13 mouse cellular contexts compared by ENCODE assay signal in the genomic region with DNA sequence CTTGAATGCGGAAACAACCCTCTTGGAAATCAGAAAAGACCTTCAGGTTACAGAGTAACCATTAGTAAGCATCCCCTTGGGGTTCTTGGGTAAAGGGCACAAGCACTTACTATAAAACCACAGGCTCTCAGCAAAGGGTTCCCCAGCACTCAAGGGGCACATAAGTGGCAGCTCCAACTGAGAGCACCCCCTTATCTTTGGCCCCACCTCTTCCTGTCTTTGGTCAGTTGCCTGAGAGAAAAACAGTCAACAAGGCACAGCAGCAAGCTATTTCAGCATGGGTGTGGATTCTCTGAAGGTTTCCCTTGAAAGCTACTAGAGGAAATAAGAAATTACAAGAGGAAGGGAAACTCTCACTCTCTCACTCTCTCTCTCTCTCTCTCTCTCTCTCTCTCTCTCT. TPM values are rescaled to one million over a fixed set of nuclear protein-coding genes. Genes with fewer than 3 reads are reported as not detected.
DNase-seq lines count a peak whose midpoint lies in the region; ATAC-seq and TF ChIP-seq lines count a peak whose summit lies in the region.
"Had no signal": no experiment of that assay in that cellular context is flagged by ENCODE, and none has a peak within 500 bp of the region (broad histone marks: within the 10 kb centered on the region; RNA-seq: fewer than 3 reads in every experiment).

No protein-coding gene starts in this region.

- H3K27me3 ChIP-seq in liver, postnatal 0 days (ENCODE audit: insufficient read depth, low read length), result no peaks in the 10 kb centered on the region
- no peaks in the 10 kb centered on the region for H3K27me3 ChIP-seq in small intestine, adult 2 months (ENCODE audit: control insufficient read depth, insufficient read depth, low read length)

- no peak overlapping the region for H3K4me3 ChIP-seq in liver, postnatal 0 days (ENCODE audit: low read depth, low read length)
- H3K4me3 ChIP-seq in small intestine, adult 2 months (ENCODE audit: low read depth, low read length), result no peak overlapping the region

- peaks cover 2% of the 10 kb centered on the region; the same call in 1 of the 2 replicates for H3K36me3 ChIP-seq in liver, postnatal 0 days (replicated peaks; ENCODE audit: insufficient read depth, low read length)
- H3K36me3 ChIP-seq in small intestine, adult 2 months (ENCODE audit: control insufficient read depth, insufficient read depth, low read length), result peaks cover 1% of the 10 kb centered on the region; the same call in 1 of the 2 replicates

- TF ChIP-seq POLR2A in small intestine, adult 2 months (IDR thresholded peaks at IDR 0.05; ENCODE audit: low read depth, low read length), result no peak

- DNase-seq in CD8-positive naive resting alpha-beta T cell, adult 2 months (ENCODE audit: low read depth in 2 of 2, low spot score in 2 of 2), result peak; percentile 66 to 69
- no peak for DNase-seq in liver, postnatal 0 days
- DNase-seq in ovary, postnatal 36 days (ENCODE audit: low spot score), result no peak
- no peak for DNase-seq in ovary, postnatal 10 days (ENCODE audit: low spot score)
- DNase-seq in yolk sac, embryonic 10.5 days (ENCODE audit: low spot score), result no peak
- DNase-seq in Muller cell, postnatal 12 days (ENCODE audit: inconsistent ontology term), result no peak
- DNase-seq: cerebellum, postnatal 25 days; kidney, adult 9 months; right cerebral cortex, postnatal 14 days had no signal

- H3K4me2 ChIP-seq in liver, postnatal 0 days (ENCODE audit: low read depth, low read length), result no peak overlapping the region

- peak overlapping the region; percentile 36; the same call in 1 of the 2 replicates for H3K27ac ChIP-seq in liver, postnatal 0 days (ENCODE audit: low read depth)
- peak overlapping the region; percentile 67 for H3K27ac ChIP-seq in small intestine, adult 2 months (ENCODE audit: insufficient read depth, low read depth, low read length)
- H3K27ac ChIP-seq: macrophage had no signal

- no peaks in the 10 kb centered on the region for H3K9me3 ChIP-seq in liver, postnatal 0 days (ENCODE audit: low read length)

- TF ChIP-seq EP300 in liver, postnatal 0 days (IDR thresholded peaks at IDR 0.05; ENCODE audit: low read depth), result no peak

- peak; percentile 72 for ATAC-seq in granulocyte monocyte progenitor cell, adult 5-6 weeks (replicated peaks; ENCODE audit: poor library complexity, severe bottlenecking)
- ATAC-seq in liver, postnatal 0 days, result no peak
- ATAC-seq: forebrain, embryonic 14.5 days had no signal

- 64% methylated on average over 1 of the region's 1 CpGs for WGBS in liver, postnatal 0 days (ENCODE audit: insufficient replicate concordance)
- WGBS in small intestine, adult 2 months, result 32% methylated on average over 1 of the region's 1 CpGs

- H3K9ac ChIP-seq in liver, postnatal 0 days (replicated peaks), result no peak overlapping the region

- H3K4me1 ChIP-seq in liver, postnatal 0 days (ENCODE audit: insufficient read depth), result peaks cover 21% of the 10 kb centered on the region
- H3K4me1 ChIP-seq in small intestine, adult 2 months (ENCODE audit: control insufficient read depth, insufficient read depth, insufficient read length, low read length), result peaks cover 17% of the 10 kb centered on the region

- TF ChIP-seq CTCF in liver, postnatal 0 days (IDR thresholded peaks at IDR 0.05; ENCODE audit: low read depth), result no peak
- no peak for TF ChIP-seq CTCF in small intestine, adult 2 months (IDR thresholded peaks at IDR 0.05; ENCODE audit: extremely low read depth, insufficient read length, insufficient replicate concordance, low read depth, low read length)

RNA-seq across cellular contexts. Expression of gene Pdlim1, which starts 4.3 kb away (rescaled TPM):
- total RNA-seq in granulocyte monocyte progenitor cell, adult 5-6 weeks (2014; fragmentation: Nextera tagmentation), result 22.7 and 52.6 TPM in 2 replicates
- total RNA-seq in granulocyte monocyte progenitor cell, adult 5-6 weeks (2017), result 18.3 and 41.9 TPM in 2 replicates
- 80.4 and 82.1 TPM in 2 replicates for polyA plus RNA-seq in liver, postnatal 0 days (2015; fragmentation: Nextera tagmentation; extraction: Ambion mirVana)
- 92.8 and 353 TPM in 2 replicates for polyA plus RNA-seq in small intestine, adult 2 months (2012; rRNA removed)

Comparison
In these comparisons a context has a peak if more than half of its experiments do, and no peak if none do; other contexts are left out.
1. DNase-seq: peak in CD8-positive naive resting alpha-beta T cell, adult 2 months (2 of 2); none in liver, postnatal 0 days (single experiment), ovary, postnatal 36 days (single experiment), ovary, postnatal 10 days (single experiment), yolk sac, embryonic 10.5 days (single experiment) and Muller cell, postnatal 12 days (single experiment).